Mouse (Mus musculus): ENCODE measurements around the gene Pyy.

- TF ChIP-seq CTCF (conservative IDR thresholded peaks at IDR 0.05 in 1 of 2, IDR thresholded peaks at IDR 0.05 in 1 of 2; ENCODE audit: low read depth in 2 of 2, low read length in 2 of 2) (no peak), MAX (IDR thresholded peaks at IDR 0.05; ENCODE audit: low read length) (no peak), MEF2A (IDR thresholded peaks at IDR 0.05; ENCODE audit: borderline replicate concordance, low read depth, low read length) (no peak), TBP (conservative IDR thresholded peaks at IDR 0.05; ENCODE audit: low read depth, low read length) (no peak), USF1 (IDR thresholded peaks at IDR 0.05; ENCODE audit: low read depth, low read length) (no peak), ZMIZ1 (IDR thresholded peaks at IDR 0.05; ENCODE audit: low read depth, low read length) (no peak)
Observed at GRCm38 (mm10) chr11:102061941-102062473, 45.6 kb downstream of the Pyy start.
